Mouse (Mus musculus) embryonic fibroblast, embryonic 13.5 days (primary cell): ENCODE data around the gene Rad51b.

Source experiments
- CTCF ChIP-seq: IDR thresholded peaks from 2 replicates; pipeline ENCODE4 v1.5.1; 2011; ENCODE audit warnings: mild to moderate bottlenecking, control low read depth, low read length, moderate library complexity, borderline replicate concordance; ENCODE audit not compliant: insufficient read depth
- POLR2A ChIP-seq: IDR thresholded peaks from 2 replicates; pipeline ENCODE4 v1.6.1; 2011; ENCODE audit warnings: low read depth, mild to moderate bottlenecking, control low read depth, low read length, moderate library complexity

- no peak for TF ChIP-seq POLR2A
- no peak for TF ChIP-seq CTCF
Observed at GRCm38 (mm10) chr12:79613061-79613788, 316.1 kb downstream of the Rad51b start.
